Mouse (Mus musculus) cerebellum, adult 8-10 months (tissue): Measurements from ENCODE around the gene Cysltr2.

Experiments used
- DNase-seq: peaks from one replicate; pipeline ENCODE4 v3.0.0; 2022

The Cysltr2 gene

GRCm38 (mm10) chr14:73048937-73049336, at the start of gene Cysltr2:
Cysltr2 (minus strand) TSS chr14:73049114.
- no peak for DNase-seq

GRCm38 (mm10) chr14:73094802-73095550, 46.1 kb upstream of the Cysltr2 start:
- no peak for DNase-seq

GRCm38 (mm10) chr14:73092871-73093270, 44.0 kb upstream of the Cysltr2 start:
- no peak for DNase-seq

- DNase-seq: no peak
Measured at GRCm38 (mm10) chr14:73088224-73088623, 39.3 kb upstream of the Cysltr2 start.

GRCm38 (mm10) chr14:73087746-73088145, 38.8 kb upstream of the Cysltr2 start:
- DNase-seq: no peak

GRCm38 (mm10) chr14:73087247-73087646, 38.3 kb upstream of the Cysltr2 start:
- DNase-seq: no peak

GRCm38 (mm10) chr14:73086425-73086824, 37.5 kb upstream of the Cysltr2 start:
- DNase-seq: no peak

GRCm38 (mm10) chr14:73083563-73083962, 34.6 kb upstream of the Cysltr2 start:
- no peak for DNase-seq

GRCm38 (mm10) chr14:73064460-73064859, 15.5 kb upstream of the Cysltr2 start:
- DNase-seq: no peak

- no peak for DNase-seq
Measured at GRCm38 (mm10) chr14:73058755-73059154, 9.8 kb upstream of the Cysltr2 start.

GRCm38 (mm10) chr14:73057764-73058163, 8.8 kb upstream of the Cysltr2 start:
- DNase-seq: no peak

- no peak for DNase-seq
Measured at GRCm38 (mm10) chr14:73056813-73057212, 7.9 kb upstream of the Cysltr2 start.

- no peak for DNase-seq
Measured at GRCm38 (mm10) chr14:73045199-73045928, 3.5 kb downstream of the Cysltr2 start.

- no peak for DNase-seq
Measured at GRCm38 (mm10) chr14:73041689-73042088, 7.2 kb downstream of the Cysltr2 start.

GRCm38 (mm10) chr14:73033290-73033689, 15.6 kb downstream of the Cysltr2 start:
- DNase-seq: no peak

GRCm38 (mm10) chr14:73031218-73031617, 17.7 kb downstream of the Cysltr2 start:
- DNase-seq: no peak

- DNase-seq: no peak
Measured at GRCm38 (mm10) chr14:73017272-73017671, 31.6 kb downstream of the Cysltr2 start.

- no peak for DNase-seq
Measured at GRCm38 (mm10) chr14:73015386-73015785, 33.5 kb downstream of the Cysltr2 start.

GRCm38 (mm10) chr14:73013723-73014544, 35.0 kb downstream of the Cysltr2 start:
- no peak for DNase-seq

GRCm38 (mm10) chr14:73001814-73002213, 47.1 kb downstream of the Cysltr2 start:
- no peak for DNase-seq

- peak; percentile 30 for DNase-seq
Measured at GRCm38 (mm10) chr14:73000325-73000724, 48.6 kb downstream of the Cysltr2 start.

- no peak for DNase-seq
Measured at GRCm38 (mm10) chr14:72998111-72998510, 50.8 kb downstream of the Cysltr2 start.

GRCm38 (mm10) chr14:72986044-72986443, 62.9 kb downstream of the Cysltr2 start:
- DNase-seq: no peak
